Mouse (Mus musculus) kidney, adult 2 months (tissue): ENCODE results near the gene Zmat3.

Experiments used
- CTCF ChIP-seq: fragments of 200-500 bp; conservative IDR thresholded peaks from 2 replicates; pipeline ENCODE4 v1.5.1; 2011; ENCODE audit warnings: low read depth, mild to moderate bottlenecking, control low read depth, low read length, moderate library complexity, mixed read lengths; ENCODE audit not compliant: insufficient read depth, insufficient read length
- POLR2A ChIP-seq: fragments of 200-500 bp; IDR thresholded peaks from one replicate; pipeline ENCODE4 v1.6.1; 2011; ENCODE audit warnings: low read depth, low read length, control low read depth

- TF ChIP-seq CTCF, result no peak
- no peak for TF ChIP-seq POLR2A
These were observed 51.1 kb downstream of the Zmat3 start for GRCm38 (mm10) chr3:32314746-32315145.
